Mouse (Mus musculus) ES-E14 (cell line): ENCODE results near the gene Slc7a1. TPM values are rescaled to one million over a fixed set of nuclear protein-coding genes. Genes with fewer than 3 reads are reported as not detected.

Source experiments
- DNase-seq: peaks from one replicate; pipeline ENCODE4 v3.0.0-alpha.2; 2013; ENCODE audit warnings: low read depth, low spot score
- H3K27ac ChIP-seq: 2 replicates; pipeline ENCODE4 v1.5.1; 2012; ENCODE audit warnings: low read depth, mild to moderate bottlenecking, low read length, moderate library complexity, mixed read lengths; ENCODE audit not compliant: poor library complexity, insufficient read depth, severe bottlenecking
- H3K36me3 ChIP-seq: 2 replicates; pipeline ENCODE4 v1.6.1; 2012; ENCODE audit warnings: mild to moderate bottlenecking, low read length, moderate library complexity, mixed read lengths; ENCODE audit not compliant: control insufficient read depth, poor library complexity, insufficient read depth, severe bottlenecking
- H3K4me1 ChIP-seq, 2 experiments: fragments of 150-350 bp in 1 of 2; sonication (generic) in 1 of 2; 2 replicates each; pipeline ENCODE4 v1.6.1; 2012; ENCODE audit warnings: low read length in 2 of 2, mild to moderate bottlenecking in 1 of 2, mixed read lengths in 1 of 2; ENCODE audit not compliant: control insufficient read depth in 2 of 2, insufficient read depth in 2 of 2, poor library complexity in 1 of 2
- H3K4me3 ChIP-seq, 2 experiments: fragments of 150-350 bp in 1 of 2; sonication (generic) in 1 of 2; 2 replicates each; pipeline ENCODE4 v1.5.1; 2012; ENCODE audit warnings: low read length in 2 of 2, low read depth in 1 of 2, mild to moderate bottlenecking in 1 of 2, mixed read lengths in 1 of 2; ENCODE audit not compliant: insufficient read depth in 1 of 2, poor library complexity in 1 of 2, severe bottlenecking in 1 of 2
- H3K9ac ChIP-seq: 2 replicates; pipeline ENCODE4 v1.6.1; 2012; ENCODE audit warnings: low read depth, mild to moderate bottlenecking, low read length, mixed read lengths; ENCODE audit not compliant: poor library complexity, insufficient read depth, severe bottlenecking
- H3K9me3 ChIP-seq: fragments of 150-350 bp; sonication (generic); 2 replicates; pipeline ENCODE4 v1.6.1; 2012; ENCODE audit warnings: low read depth, mild to moderate bottlenecking, low read length; ENCODE audit not compliant: control insufficient read depth, insufficient read depth
- CHD2 ChIP-seq: IDR thresholded peaks from 2 replicates; pipeline ENCODE4 v1.6.1; 2014; ENCODE audit warnings: mild to moderate bottlenecking, low read depth, low read length, inconsistent platforms
- HCFC1 ChIP-seq: IDR thresholded peaks from 2 replicates; pipeline ENCODE4 v1.6.1; 2012; ENCODE audit warnings: low read length, inconsistent platforms, borderline replicate concordance; ENCODE audit not compliant: insufficient read depth
- MAFK ChIP-seq: IDR thresholded peaks from 2 replicates; pipeline ENCODE4 v1.6.1; 2014; ENCODE audit warnings: mild to moderate bottlenecking, low read depth, low read length, inconsistent platforms; ENCODE audit not compliant: insufficient read depth
- ZC3H11A ChIP-seq: IDR thresholded peaks from 2 replicates; pipeline ENCODE4 v1.6.1; 2012; ENCODE audit warnings: low read depth, mild to moderate bottlenecking, inconsistent platforms, low read length, borderline replicate concordance
- ZNF384 ChIP-seq: IDR thresholded peaks from 2 replicates; pipeline ENCODE4 v1.6.1; 2012; ENCODE audit warnings: low read depth, low read length, inconsistent platforms
- in situ Hi-C, 2 experiments: fragments of 600-800 bp; cut with MboI; formaldehyde crosslinking; loops; one replicate each; pipeline ENCODE4 v1.15.1; 2025; ENCODE audit warnings: low sequenced_read_pairs in 2 of 2, inconsistent platforms in 1 of 2; ENCODE audit not compliant: unreplicated experiment in 2 of 2
- total RNA-seq: library from RNA; depleted of rRNA; stranded (reverse); fragments of 300-350 nt; gene quantifications from 2 replicates; pipeline ENCODE4 v1.2.3, GENCODE M21; 2012

Gene Slc7a1
- total RNA-seq, 1 experiment = 104 TPM

DNA sequence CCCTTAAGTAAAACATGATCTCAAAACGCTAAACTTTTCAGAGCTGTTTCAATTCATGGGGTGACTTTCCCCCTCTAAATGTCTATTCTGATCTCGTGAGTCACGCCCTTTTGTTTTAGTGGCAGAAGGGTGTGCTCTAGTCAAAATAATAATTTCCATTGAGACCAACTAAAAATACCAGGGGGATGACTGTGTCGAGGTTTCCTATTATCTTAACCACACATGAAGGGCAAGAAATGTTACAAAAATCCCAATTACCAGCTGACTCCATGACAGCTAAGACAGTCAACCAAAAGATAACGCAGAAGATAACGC, 1.3 kb downstream of the Slc7a1 start:
- in situ Hi-C loops = no loop called here
- Histone ChIP-seq H3K4me3 (peak overlapping the region; percentile 81 to 84), H3K4me1 (peaks cover 0 to 3% of the 10 kb centered on the region in 2 experiments; a peak in 1 of 4 replicates), H3K27ac (no peak overlapping the region), H3K36me3 (peaks cover 4% of the 10 kb centered on the region), H3K9me3 (no peaks in the 10 kb centered on the region), H3K9ac (no peak overlapping the region)
- DNase-seq = no peak
- TF ChIP-seq ZC3H11A (no peak), CHD2 (no peak), ZNF384 (no peak), HCFC1 (no peak), MAFK (no peak)

- H3K36me3 ChIP-seq = peaks cover 4% of the 10 kb centered on the region
- no peak overlapping the region for H3K9ac ChIP-seq
- DNase-seq = no peak
- in situ Hi-C loops = no loop called here
- TF ChIP-seq ZNF384 (peak; percentile 62; the same call in 1 of the 2 replicates), ZC3H11A (no peak)
- H3K9me3 ChIP-seq = no peaks in the 10 kb centered on the region
- H3K4me1 ChIP-seq = peaks cover 0 to 3% of the 10 kb centered on the region in 2 experiments; a peak in 1 of 4 replicates
- no peak overlapping the region for H3K27ac ChIP-seq
- H3K4me3 ChIP-seq = no peak overlapping the region; a peak in 1 of 4 replicates
Measured at GRCm38 (mm10) chr5:148397911-148398310, 1.8 kb downstream of the Slc7a1 start.

DNA sequence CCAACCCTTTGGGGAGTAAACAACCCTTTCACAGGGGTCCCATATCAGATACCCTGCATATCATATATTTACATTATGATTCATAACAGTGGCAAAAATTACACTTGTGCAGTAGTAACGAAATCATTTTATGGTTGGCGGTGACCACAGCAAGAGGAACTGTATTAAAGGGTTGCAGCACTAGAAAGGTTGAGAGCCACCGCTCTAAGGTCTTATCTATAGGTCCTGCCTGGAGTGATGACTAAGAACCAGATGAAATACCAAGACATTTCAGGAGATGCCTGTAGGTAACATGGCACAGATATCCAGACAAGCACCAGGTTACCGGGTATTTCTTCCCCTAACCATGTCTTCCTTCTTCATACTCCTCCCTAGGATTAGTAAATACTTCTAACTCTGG, 2.3 kb downstream of the Slc7a1 start:
- no peak for TF ChIP-seq ZNF384
- TF ChIP-seq MAFK = no peak
- no peak for TF ChIP-seq HCFC1
- no peak for TF ChIP-seq CHD2
- no peak for TF ChIP-seq ZC3H11A
- DNase-seq = no peak
- H3K36me3 ChIP-seq = peaks cover 4% of the 10 kb centered on the region
- H3K9me3 ChIP-seq = no peaks in the 10 kb centered on the region
- H3K9ac ChIP-seq = no peak overlapping the region
- H3K4me1 ChIP-seq = peaks cover 2 to 3% of the 10 kb centered on the region in 2 experiments; a peak in 2 of 4 replicates
- H3K4me3 ChIP-seq = no peak overlapping the region
- H3K27ac ChIP-seq = no peak overlapping the region
- in situ Hi-C loops = no loop called here

DNA sequence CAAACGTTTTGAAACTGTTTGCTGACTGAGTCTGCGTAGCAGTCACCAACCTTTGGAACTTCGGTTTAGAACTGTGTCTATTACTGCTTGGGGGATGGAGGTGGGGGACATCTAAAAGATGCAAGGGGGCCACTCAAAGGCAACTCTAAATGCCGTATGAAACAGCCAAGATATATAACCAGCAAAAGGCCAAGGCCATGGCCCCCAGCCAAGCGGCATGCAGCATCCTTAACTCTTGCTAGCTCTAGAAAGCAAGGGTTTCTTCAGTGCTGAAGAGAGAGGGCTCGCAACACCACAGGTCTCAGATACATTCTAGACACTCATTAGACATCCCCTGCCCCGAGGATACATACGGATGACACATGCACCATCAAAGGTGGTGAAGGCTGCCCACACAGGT, 6.4 kb downstream of the Slc7a1 start:
- in situ Hi-C loops = no loop called here
- H3K36me3 ChIP-seq = peaks cover 6% of the 10 kb centered on the region
- DNase-seq = no peak
- TF ChIP-seq ZC3H11A (no peak), CHD2 (no peak), MAFK (no peak), HCFC1 (no peak), ZNF384 (no peak)
- no peak overlapping the region for H3K4me3 ChIP-seq
- H3K27ac ChIP-seq = no peak overlapping the region; the same call in 1 of the 2 replicates
- H3K4me1 ChIP-seq = peaks cover 2 to 3% of the 10 kb centered on the region in 2 experiments; a peak in 2 of 4 replicates
- H3K9me3 ChIP-seq = no peaks in the 10 kb centered on the region
- no peak overlapping the region for H3K9ac ChIP-seq

DNA sequence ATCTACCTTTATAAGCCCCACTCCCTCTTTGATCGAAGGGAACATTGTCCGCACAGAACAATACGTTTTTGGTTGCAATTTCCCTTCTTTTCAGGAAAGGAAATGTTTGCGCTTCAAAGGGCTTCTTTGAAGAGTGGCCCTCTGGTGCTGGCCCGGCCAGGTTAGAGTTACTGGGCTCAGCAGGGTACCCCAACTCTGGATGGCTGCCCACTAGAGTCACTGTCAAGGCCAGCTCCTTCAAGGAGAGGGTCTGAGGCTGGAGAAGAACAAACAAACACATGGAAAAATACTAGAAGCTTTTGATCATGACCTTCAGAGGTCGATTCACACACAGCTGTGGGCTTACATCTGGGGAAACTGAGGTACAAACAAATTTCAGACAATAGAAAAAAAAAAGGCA, 6.9 kb downstream of the Slc7a1 start:
- TF ChIP-seq ZC3H11A (no peak), HCFC1 (no peak), ZNF384 (no peak), CHD2 (no peak), MAFK (no peak)
- Histone ChIP-seq H3K4me1 (peaks cover under 1 to 3% of the 10 kb centered on the region in 2 experiments; a peak in 2 of 4 replicates), H3K36me3 (peaks cover 6% of the 10 kb centered on the region), H3K9me3 (no peaks in the 10 kb centered on the region), H3K4me3 (no peak overlapping the region), H3K9ac (no peak overlapping the region), H3K27ac (no peak overlapping the region)
- DNase-seq = no peak
- in situ Hi-C loops = no loop called here
